Mouse (Mus musculus) C2C12 (cell line): ENCODE measurements around the gene Akr1b3.

Experiments
- CTCF ChIP-seq: IDR thresholded peaks from one replicate; pipeline ENCODE4 v1.5.1; 2011; ENCODE audit not compliant: control insufficient read depth, insufficient read depth, insufficient read length
- FOSL1 ChIP-seq: IDR thresholded peaks from one replicate; pipeline ENCODE4 v1.8.0; 2011; ENCODE audit warnings: mild to moderate bottlenecking, low read length; ENCODE audit not compliant: poor library complexity, insufficient read depth, severe bottlenecking
- MAX ChIP-seq: IDR thresholded peaks from one replicate; pipeline ENCODE4 v1.6.1; 2011; ENCODE audit warnings: mild to moderate bottlenecking, control low read depth
- MYOD1 ChIP-seq: IDR thresholded peaks from one replicate; pipeline ENCODE4 v1.6.1; 2011; ENCODE audit warnings: low read depth; ENCODE audit not compliant: control insufficient read depth, insufficient read length
- USF1 ChIP-seq: IDR thresholded peaks from one replicate; pipeline ENCODE4 v1.6.1; 2011; ENCODE audit warnings: low read depth, mild to moderate bottlenecking, control low read depth, moderate library complexity

- TF ChIP-seq CTCF (no peak), USF1 (no peak), MYOD1 (no peak), FOSL1 (no peak), MAX (no peak)
Observed at GRCm38 (mm10) chr6:34297055-34297454, 20.2 kb downstream of the Akr1b3 start.
